Mouse (Mus musculus): ENCODE results near the gene Olfr741.

Gene Olfr741

DNA sequence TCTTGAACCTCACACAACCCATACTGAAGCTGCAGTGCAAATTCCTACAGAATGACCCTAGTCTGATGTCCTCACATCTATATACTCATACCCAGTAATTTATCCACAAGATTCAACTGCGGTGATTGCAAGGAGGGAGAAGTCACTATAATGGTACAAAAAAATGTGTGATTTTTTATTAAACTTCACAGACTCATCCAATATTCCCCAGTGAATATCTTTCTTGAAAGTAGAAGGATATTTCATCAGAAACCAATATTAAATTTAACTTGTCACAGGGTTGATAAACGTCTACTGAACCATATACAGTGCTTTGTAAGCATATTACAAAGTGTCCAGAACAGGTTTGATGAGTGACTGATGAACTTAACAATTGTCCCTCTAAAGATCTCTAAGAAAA lies at the start of gene Olfr741:
Olfr741 (plus strand) TSS at position 301 of the 400 bp plus-strand sequence.
- in situ Hi-C loops (cut with MboI, MseI), result no loop called here

DNA sequence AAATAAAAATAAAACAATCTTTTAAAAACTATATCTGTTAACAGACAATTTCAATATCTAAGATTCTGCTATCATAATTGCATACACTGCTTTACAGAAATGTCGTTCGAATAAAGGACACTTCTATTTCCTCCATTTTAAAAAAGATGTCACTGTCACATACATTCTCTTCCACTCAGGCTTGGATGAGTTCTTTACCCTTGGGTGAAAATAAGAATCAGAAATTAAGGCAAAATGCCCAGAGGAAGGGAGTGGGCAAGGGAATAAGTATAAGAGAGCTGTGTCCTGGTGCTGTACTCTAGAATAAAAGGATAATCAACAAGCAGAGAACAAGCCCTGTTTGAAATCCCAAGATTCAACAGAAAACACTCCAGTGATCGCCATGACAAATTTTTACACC lies 27.3 kb upstream of the Olfr741 start, which contains the start of gene Olfr740:
Olfr740 (plus strand) TSS at position 301 of the 400 bp plus-strand sequence.
- in situ Hi-C loops (cut with MboI, MseI), result no loop called here

DNA sequence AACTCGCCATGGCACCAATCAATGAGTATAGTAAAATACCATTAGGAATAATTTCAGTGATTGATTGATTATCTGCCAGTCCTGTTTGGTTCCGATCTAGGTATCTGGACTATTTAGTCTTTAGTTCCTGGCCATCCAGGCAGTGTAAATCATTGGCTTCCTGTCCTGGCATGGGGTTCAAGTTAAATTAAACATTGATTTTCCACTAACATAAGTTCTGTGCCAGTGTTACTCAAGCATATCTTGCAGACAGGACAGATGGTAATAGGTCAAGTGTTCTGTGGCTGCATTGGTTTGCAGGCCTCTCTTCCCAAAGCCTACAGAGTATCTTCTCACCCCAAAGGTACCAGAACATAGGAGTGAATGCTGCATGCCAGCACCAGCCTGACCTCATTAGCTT lies 5.9 kb downstream of the Olfr741 start:
- in situ Hi-C loops (cut with MboI, MseI), result no loop called here

DNA sequence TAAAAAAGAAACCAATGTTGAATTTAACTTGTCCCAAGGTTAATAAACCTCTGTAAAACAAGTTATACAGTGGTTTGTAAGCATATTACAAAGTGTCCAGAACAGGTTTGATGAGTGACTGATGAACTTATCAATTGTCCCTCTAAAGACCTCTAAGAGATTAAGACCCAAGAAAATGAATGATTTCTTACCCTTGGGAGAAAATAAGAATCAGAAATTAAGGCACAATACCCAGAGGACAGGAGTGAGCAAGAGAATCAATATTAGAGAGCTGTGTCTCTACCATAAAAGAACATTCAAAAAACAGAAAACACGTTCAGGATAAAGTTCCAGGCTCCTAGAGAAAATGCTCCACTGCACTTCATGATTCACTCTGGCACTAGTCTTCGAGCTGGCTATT lies 30.8 kb downstream of the Olfr741 start, which contains the start of gene Olfr742:
Olfr742 (plus strand) TSS at position 301 of the 400 bp plus-strand sequence.
- in situ Hi-C loops (cut with MboI, MseI), result no loop called here

DNA sequence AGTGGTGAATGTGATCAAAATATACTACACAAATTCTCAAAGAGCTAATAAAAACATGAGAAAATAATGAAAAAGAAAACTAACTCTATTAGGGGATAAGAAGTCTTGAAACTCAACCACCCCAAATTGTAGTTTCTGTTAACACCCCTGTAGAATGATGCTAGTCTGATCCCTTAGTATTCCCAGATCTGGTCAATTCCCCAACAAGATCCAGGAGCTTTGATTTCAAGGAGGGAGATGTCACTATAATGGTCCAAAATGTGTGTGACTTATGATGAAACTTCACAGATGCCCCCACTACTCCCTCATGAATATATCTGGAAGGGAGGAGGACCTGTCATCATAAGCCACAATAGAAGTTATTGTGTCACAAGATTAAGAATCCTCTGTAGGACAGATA lies 49.0 kb downstream of the Olfr741 start, which contains the start of gene Olfr743:
Olfr743 (plus strand) TSS at position 301 of the 400 bp plus-strand sequence.
- in situ Hi-C loops (cut with MboI, MseI), result no loop called here

Data from T-helper 1 cell (primary cell).